Mouse (Mus musculus) adrenal gland, adult 2 months (tissue): ENCODE data around the gene Gm45837. TPM values are rescaled to one million over a fixed set of nuclear protein-coding genes. Genes with fewer than 3 reads are reported as not detected.
A peak's percentile ranks its signal among the peaks of the same experiment; 100 is the strongest.

Experiments used
- DNase-seq: peaks from one replicate; pipeline ENCODE4 v3.0.0; 2021
- polyA plus RNA-seq: library from polyadenylated mRNA; depleted of rRNA; stranded (reverse); fragments of >200 nt; gene quantifications from 2 replicates; pipeline ENCODE4 v1.2.3, GENCODE M21; 2012
- total RNA-seq, 2 experiments: library from RNA; stranded (reverse); gene quantifications; 2 replicates each; pipeline ENCODE4 v1.2.3; 2021

The Gm45837 gene
- total and polyA plus RNA-seq, 3 experiments = 0.93 TPM; not detected in 2

- DNase-seq = no peak
Measured at GRCm38 (mm10) chr7:101443093-101443492, 32.4 kb downstream of the Gm45837 start.

GRCm38 (mm10) chr7:101444211-101444610, 33.5 kb downstream of the Gm45837 start:
- no peak for DNase-seq

GRCm38 (mm10) chr7:101449855-101450254, 39.2 kb downstream of the Gm45837 start:
- DNase-seq = peak; percentile 83

GRCm38 (mm10) chr7:101450422-101451401, 40.0 kb downstream of the Gm45837 start:
- peak; percentile 93 for DNase-seq

GRCm38 (mm10) chr7:101452669-101453068, 42.0 kb downstream of the Gm45837 start:
- DNase-seq = no peak

GRCm38 (mm10) chr7:101453296-101453695, 42.6 kb downstream of the Gm45837 start:
- DNase-seq = no peak

- peak; percentile 78 for DNase-seq
Measured at GRCm38 (mm10) chr7:101453725-101454124, 43.0 kb downstream of the Gm45837 start.

GRCm38 (mm10) chr7:101454479-101454878, 43.8 kb downstream of the Gm45837 start:
- DNase-seq = peak; percentile 31

GRCm38 (mm10) chr7:101455141-101455540, 44.5 kb downstream of the Gm45837 start:
- DNase-seq = peak; percentile 49

- DNase-seq = peak; percentile 5
Measured at GRCm38 (mm10) chr7:101456318-101456717, 45.6 kb downstream of the Gm45837 start.

- DNase-seq = peak; percentile 24
Measured at GRCm38 (mm10) chr7:101456789-101457188, 46.1 kb downstream of the Gm45837 start.

GRCm38 (mm10) chr7:101457283-101457682, 46.6 kb downstream of the Gm45837 start:
- DNase-seq = no peak

- DNase-seq = no peak
Measured at GRCm38 (mm10) chr7:101457801-101458200, 47.1 kb downstream of the Gm45837 start.

- DNase-seq = peak; percentile 31
Measured at GRCm38 (mm10) chr7:101458278-101458781, 47.6 kb downstream of the Gm45837 start.

- peak; percentile 15 for DNase-seq
Measured at GRCm38 (mm10) chr7:101459305-101459813, 48.7 kb downstream of the Gm45837 start.

- peak; percentile 39 for DNase-seq
Measured at GRCm38 (mm10) chr7:101459923-101460607, 49.4 kb downstream of the Gm45837 start.

GRCm38 (mm10) chr7:101460608-101460957, 49.9 kb downstream of the Gm45837 start:
- DNase-seq = peak; percentile 13

GRCm38 (mm10) chr7:101461571-101461970, 50.9 kb downstream of the Gm45837 start:
- DNase-seq = no peak

- no peak for DNase-seq
Measured at GRCm38 (mm10) chr7:101462327-101463068, 51.8 kb downstream of the Gm45837 start.

- DNase-seq = no peak
Measured at GRCm38 (mm10) chr7:101463665-101464271, 53.1 kb downstream of the Gm45837 start.

- no peak for DNase-seq
Measured at GRCm38 (mm10) chr7:101464927-101465326, 54.2 kb downstream of the Gm45837 start.
